Mouse (Mus musculus) testis, adult 2 months (tissue): ENCODE data around the gene A030014E15Rik.
"Not testable (repeated sequence)": the region's sequence is repeated elsewhere in the genome, so short reads cannot be mapped to it uniquely, and the experiment has no call there.

ENCODE experiments used
- CTCF ChIP-seq: fragments of 200-500 bp; IDR thresholded peaks from 2 replicates; pipeline ENCODE4 v1.5.1; 2012; ENCODE audit warnings: low read depth, mild to moderate bottlenecking, inconsistent platforms, low read length, moderate library complexity; ENCODE audit not compliant: control insufficient read depth, insufficient read depth, insufficient replicate concordance
- POLR2A ChIP-seq: fragments of 200-500 bp; IDR thresholded peaks from 2 replicates; pipeline ENCODE4 v1.6.1; 2012; ENCODE audit warnings: low read depth, mild to moderate bottlenecking, inconsistent platforms, low read length, moderate library complexity; ENCODE audit not compliant: control insufficient read depth

- TF ChIP-seq POLR2A, CTCF: not testable (repeated sequence)
Observed at GRCm38 (mm10) chr1:82943295-82943694, 18.6 kb downstream of the A030014E15Rik start, which contains the start of gene A030003K21Rik.
